Mouse (Mus musculus): Measurements from ENCODE around the gene Polr1a.

DNA sequence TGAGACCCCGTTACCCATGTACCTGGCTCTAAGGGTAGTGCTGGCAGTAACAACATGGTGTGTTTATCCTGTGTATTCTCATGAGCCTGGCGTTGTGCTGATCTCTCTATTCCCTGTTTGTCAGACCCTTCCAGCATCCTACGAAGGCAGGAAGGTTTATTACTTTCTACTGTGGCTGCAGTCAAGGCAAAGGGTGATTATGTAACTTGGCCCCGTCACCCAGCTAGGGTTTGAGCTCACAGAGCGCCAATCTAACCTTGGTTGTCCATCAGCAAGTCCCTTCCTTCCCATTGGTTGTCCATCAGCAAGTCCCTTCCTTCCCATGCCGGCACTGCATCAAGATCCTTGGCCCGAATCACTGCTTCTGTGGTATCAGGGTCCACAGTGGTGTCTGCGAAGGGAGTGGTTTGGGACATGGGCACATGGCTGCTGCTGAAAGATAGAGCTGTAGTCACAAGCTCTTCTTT lies 81.6 kb downstream of the Polr1a start:
- TF ChIP-seq CTCF (IDR thresholded peaks at IDR 0.05; ENCODE audit: low read depth): no peak
- no peak for TF ChIP-seq EP300 (IDR thresholded peaks at IDR 0.05; ENCODE audit: low read depth)
